Mouse (Mus musculus) kidney, adult 2 months (tissue): ENCODE results near the gene Slc35a3.

Experiments used
- CTCF ChIP-seq: fragments of 200-500 bp; conservative IDR thresholded peaks from 2 replicates; pipeline ENCODE4 v1.5.1; 2011; ENCODE audit warnings: low read depth, mild to moderate bottlenecking, control low read depth, low read length, moderate library complexity, mixed read lengths; ENCODE audit not compliant: insufficient read depth, insufficient read length
- POLR2A ChIP-seq: fragments of 200-500 bp; IDR thresholded peaks from one replicate; pipeline ENCODE4 v1.6.1; 2011; ENCODE audit warnings: low read depth, low read length, control low read depth

GRCm38 (mm10) chr3:116712436-116712881 is at the start of gene Slc35a3:
- TF ChIP-seq CTCF: no peak
- no peak for TF ChIP-seq POLR2A
